ENCODE assay signal across 12 mouse cellular contexts in genomic region chr19:5821847-5822173, GRCm38 (mm10). TPM values are rescaled to one million over a fixed set of nuclear protein-coding genes. Genes with fewer than 3 reads are reported as not detected.
A peak's percentile ranks its signal among the peaks of the same experiment; 100 is the strongest.
DNase-seq lines count a peak whose midpoint lies in the region; ATAC-seq and TF ChIP-seq lines count a peak whose summit lies in the region.
"Had no signal": no experiment of that assay in that cellular context is flagged by ENCODE, and none has a peak within 500 bp of the region (broad histone marks: within the 10 kb centered on the region; RNA-seq: fewer than 3 reads in every experiment).

No protein-coding gene starts in this region.

- H3K27ac ChIP-seq in heart, embryonic 11.5 days (ENCODE audit: low read depth, low read length): peak overlapping the region; percentile 64; the same call in 1 of the 2 replicates
- H3K27ac ChIP-seq in kidney, embryonic 16.5 days (ENCODE audit: low read length): peak overlapping the region; percentile 53; the same call in 1 of the 2 replicates
- 0 out of 2 replicates have a peak overlapping the region, but pooled peaks have one; percentile 90 for H3K27ac ChIP-seq in cortical plate, adult 2 months (ENCODE audit: insufficient read depth, low read length)
- H3K27ac ChIP-seq in heart, postnatal 0 days (ENCODE audit: low read depth): peak overlapping the region; percentile 92
- H3K27ac ChIP-seq: hindbrain, embryonic 15.5 days had no signal

- H3K36me3 ChIP-seq in heart, embryonic 11.5 days (ENCODE audit: control insufficient read depth, insufficient read depth, low read length): no peaks in the 10 kb centered on the region
- no peaks in the 10 kb centered on the region for H3K36me3 ChIP-seq in kidney, embryonic 16.5 days (ENCODE audit: insufficient read depth, low read length)
- H3K36me3 ChIP-seq in heart, postnatal 0 days (replicated peaks; ENCODE audit: control insufficient read depth, insufficient read depth, low read length): 0 out of 2 replicates have a peak, but pooled peaks cover 6% of the 10 kb centered on the region
- H3K36me3 ChIP-seq: hindbrain, embryonic 15.5 days had no signal

- WGBS in heart, embryonic 11.5 days (ENCODE audit: insufficient replicate concordance): 66% methylated on average over 5 of the region's 5 CpGs
- WGBS in kidney, embryonic 16.5 days: 58% methylated on average over 5 of the region's 5 CpGs
- 39% methylated on average over 5 of the region's 5 CpGs for WGBS in heart, postnatal 0 days

- ATAC-seq in heart, embryonic 11.5 days (replicated peaks; ENCODE audit: insufficient number of reproducible peaks, low FRiP score, low TSS enrichment): no peak
- no peak for ATAC-seq in kidney, embryonic 16.5 days (ENCODE audit: low FRiP score, low TSS enrichment)
- ATAC-seq in heart, postnatal 0 days (ENCODE audit: insufficient read depth, low read depth): no peak
- ATAC-seq in erythroid progenitor cell, adult 5-6 weeks (replicated peaks; ENCODE audit: low FRiP score, poor library complexity, severe bottlenecking): no peak
- ATAC-seq: liver, postnatal 0 days had no signal

- H3K9ac ChIP-seq in heart, embryonic 11.5 days (ENCODE audit: low read depth, low read length): 0 out of 2 replicates have a peak overlapping the region, but pooled peaks have one; percentile 39
- 0 out of 2 replicates have a peak overlapping the region, but pooled peaks have one; percentile 2 for H3K9ac ChIP-seq in kidney, embryonic 16.5 days (replicated peaks; ENCODE audit: low read length)
- peak overlapping the region; percentile 53 for H3K9ac ChIP-seq in heart, postnatal 0 days (replicated peaks; ENCODE audit: low read depth, low read length)
- H3K9ac ChIP-seq: hindbrain, embryonic 15.5 days; liver, postnatal 0 days had no signal

- peak overlapping the region; percentile 45 for H3K4me2 ChIP-seq in heart, embryonic 11.5 days
- H3K4me2 ChIP-seq in kidney, embryonic 16.5 days (replicated peaks; ENCODE audit: low read depth, low read length): 0 out of 2 replicates have a peak overlapping the region, but pooled peaks have one; percentile 12
- peak overlapping the region; percentile 31 for H3K4me2 ChIP-seq in heart, postnatal 0 days (ENCODE audit: low read depth, low read length)
- H3K4me2 ChIP-seq: hindbrain, embryonic 15.5 days had no signal

- no peak for TF ChIP-seq CTCF in cortical plate, adult 2 months (IDR thresholded peaks at IDR 0.05; ENCODE audit: extremely low read depth, insufficient read depth, low read length)
- no peak for TF ChIP-seq CTCF in heart, postnatal 0 days (IDR thresholded peaks at IDR 0.05; ENCODE audit: low read depth)

- peaks cover 48% of the 10 kb centered on the region for H3K4me1 ChIP-seq in heart, embryonic 11.5 days (ENCODE audit: control insufficient read depth, insufficient read depth, low read length)
- H3K4me1 ChIP-seq in kidney, embryonic 16.5 days (ENCODE audit: insufficient read depth, low read length): peaks cover 68% of the 10 kb centered on the region
- peaks cover 8% of the 10 kb centered on the region for H3K4me1 ChIP-seq in cortical plate, adult 2 months (ENCODE audit: control insufficient read depth, insufficient read depth, low read length)
- H3K4me1 ChIP-seq in heart, postnatal 0 days (ENCODE audit: control insufficient read depth, insufficient read depth): peaks cover 67% of the 10 kb centered on the region

- no peaks in the 10 kb centered on the region for H3K9me3 ChIP-seq in heart, embryonic 11.5 days (replicated peaks; ENCODE audit: control insufficient read depth, low read length)
- H3K9me3 ChIP-seq in kidney, embryonic 16.5 days (ENCODE audit: low read length): no peaks in the 10 kb centered on the region
- H3K9me3 ChIP-seq in heart, postnatal 0 days (replicated peaks; ENCODE audit: control insufficient read depth, low read length): no peaks in the 10 kb centered on the region
- H3K9me3 ChIP-seq: hindbrain, embryonic 15.5 days had no signal

- no peaks in the 10 kb centered on the region for H3K27me3 ChIP-seq in heart, embryonic 11.5 days (ENCODE audit: control insufficient read depth, insufficient read depth, low read length)
- no peaks in the 10 kb centered on the region for H3K27me3 ChIP-seq in kidney, embryonic 16.5 days (ENCODE audit: insufficient read depth, low read length)
- H3K27me3 ChIP-seq in heart, postnatal 0 days (ENCODE audit: control insufficient read depth, insufficient read depth, low read length): no peaks in the 10 kb centered on the region
- H3K27me3 ChIP-seq: hindbrain, embryonic 15.5 days had no signal

- H3K4me3 ChIP-seq in heart, embryonic 11.5 days (ENCODE audit: low read depth, low read length): 0 out of 2 replicates have a peak overlapping the region, but pooled peaks have one; percentile 12
- no peak overlapping the region for H3K4me3 ChIP-seq in kidney, embryonic 16.5 days (ENCODE audit: low read length)
- H3K4me3 ChIP-seq in cortical plate, adult 2 months (ENCODE audit: insufficient read depth, low read length): no peak overlapping the region
- peak overlapping the region; percentile 23 for H3K4me3 ChIP-seq in heart, postnatal 0 days (ENCODE audit: low read depth, low read length)
- H3K4me3 ChIP-seq: hindbrain, embryonic 15.5 days had no signal

- TF ChIP-seq EP300 in heart, postnatal 0 days (IDR thresholded peaks at IDR 0.05; ENCODE audit: low read depth): no peak

- no peak for TF ChIP-seq POLR2A in cortical plate, adult 2 months (IDR thresholded peaks at IDR 0.05; ENCODE audit: extremely low read depth, insufficient read depth, low read length)

- DNase-seq in heart, postnatal 4 days: no peak
- no peak for DNase-seq in kidney, postnatal 4 days
- DNase-seq in heart, postnatal 0 days (ENCODE audit: low spot score): peak; percentile 32
- no peak for DNase-seq in spleen, postnatal 14 days (ENCODE audit: low spot score in 2 of 2)
- DNase-seq: cerebellum, adult 11 months; liver, postnatal 0 days; right cerebral cortex, postnatal 4 days had no signal

RNA-seq across cellular contexts. Expression of gene Scyl1, which starts 50.6 kb away (rescaled TPM):
- 54.8 and 59.4 TPM in 2 replicates for polyA plus RNA-seq in heart, embryonic 11.5 days (2014; fragmentation: Nextera tagmentation; extraction: Ambion mirVana)
- total RNA-seq in heart, postnatal 4 days (2021): 10 to 100 TPM; 60.6 to 69.0 TPM
- 82.9 and 85.3 TPM in 2 replicates for polyA plus RNA-seq in kidney, embryonic 16.5 days (2015; fragmentation: Nextera tagmentation; extraction: Ambion mirVana)
- 120 and 124 TPM in 2 replicates for polyA plus RNA-seq in cortical plate, adult 2 months (2012; rRNA removed)
- total RNA-seq in heart, postnatal 0 days (2014; rRNA removed; ENCODE audit: low replicate concordance): 78.0 and 82.4 TPM in 2 replicates
- 46.1 and 47.1 TPM in 2 replicates for polyA plus RNA-seq in heart, postnatal 0 days (2015; fragmentation: Nextera tagmentation; extraction: Ambion mirVana)
- total RNA-seq in erythroid progenitor cell, adult 5-6 weeks (2015; ENCODE audit: low replicate concordance): 18.4 and 24.1 TPM in 2 replicates
- 17.2 and 17.3 TPM in 2 replicates for total RNA-seq in erythroid progenitor cell, adult 5-6 weeks (2017; ENCODE audit: low replicate concordance)

RNA-seq across cellular contexts. Expression of gene Frmd8, which starts 53.3 kb away (rescaled TPM):
- 15.4 and 19.3 TPM in 2 replicates for polyA plus RNA-seq in heart, embryonic 11.5 days (2014; fragmentation: Nextera tagmentation; extraction: Ambion mirVana)
- total RNA-seq in heart, postnatal 4 days (2021): 10 to 100 TPM; 18.6 to 20.9 TPM
- polyA plus RNA-seq in kidney, embryonic 16.5 days (2015; fragmentation: Nextera tagmentation; extraction: Ambion mirVana): 50.6 and 52.9 TPM in 2 replicates
- 17.1 and 22.1 TPM in 2 replicates for polyA plus RNA-seq in cortical plate, adult 2 months (2012; rRNA removed)
- 29.1 and 53.8 TPM in 2 replicates for total RNA-seq in heart, postnatal 0 days (2014; rRNA removed; ENCODE audit: low replicate concordance)
- 12.8 and 14.9 TPM in 2 replicates for polyA plus RNA-seq in heart, postnatal 0 days (2015; fragmentation: Nextera tagmentation; extraction: Ambion mirVana)
- 3.6 and 9.2 TPM in 2 replicates for total RNA-seq in erythroid progenitor cell, adult 5-6 weeks (2015; ENCODE audit: low replicate concordance)
- total RNA-seq in erythroid progenitor cell, adult 5-6 weeks (2017; ENCODE audit: low replicate concordance): 4.2 and 6.0 TPM in 2 replicates

RNA-seq across cellular contexts. Expression of gene Slc25a45, which starts 55.8 kb away (rescaled TPM):
- 2.1 and 2.3 TPM in 2 replicates for polyA plus RNA-seq in heart, embryonic 11.5 days (2014; fragmentation: Nextera tagmentation; extraction: Ambion mirVana)
- total RNA-seq in heart, postnatal 4 days (2021): 1 to 10 TPM; 5.4 to 6.2 TPM
- polyA plus RNA-seq in kidney, embryonic 16.5 days (2015; fragmentation: Nextera tagmentation; extraction: Ambion mirVana): 14.8 and 15.7 TPM in 2 replicates
- polyA plus RNA-seq in cortical plate, adult 2 months (2012; rRNA removed): 6.6 and 7.4 TPM in 2 replicates
- total RNA-seq in heart, postnatal 0 days (2014; rRNA removed; ENCODE audit: low replicate concordance): 3.1 and 4.8 TPM in 2 replicates
- 2.8 and 2.9 TPM in 2 replicates for polyA plus RNA-seq in heart, postnatal 0 days (2015; fragmentation: Nextera tagmentation; extraction: Ambion mirVana)
- 2.9 and 8.8 TPM in 2 replicates for total RNA-seq in erythroid progenitor cell, adult 5-6 weeks (2015; ENCODE audit: low replicate concordance)
- total RNA-seq in erythroid progenitor cell, adult 5-6 weeks (2017; ENCODE audit: low replicate concordance): 7.2 and 7.8 TPM in 2 replicates

Comparison
In these comparisons a context has a peak if more than half of its experiments do, and no peak if none do; other contexts are left out.
1. H3K4me3 ChIP-seq: peak in heart, embryonic 11.5 days (single experiment) and heart, postnatal 0 days (single experiment); none in kidney, embryonic 16.5 days (single experiment) and cortical plate, adult 2 months (single experiment).
2. H3K9ac ChIP-seq: peak in every context shown above with its lines; median percentile 53 in heart, postnatal 0 days; 39 in heart, embryonic 11.5 days; 2 in kidney, embryonic 16.5 days.
3. Peak in every context shown above with its lines, with median percentiles within 50 percentile points of each other: H3K27ac ChIP-seq and H3K4me2 ChIP-seq.